Mouse (Mus musculus) left cerebral cortex, postnatal 36 days (tissue): ENCODE data around the gene Prm3. TPM values are rescaled to one million over a fixed set of nuclear protein-coding genes. Genes with fewer than 3 reads are reported as not detected.

Experiments
- DNase-seq, 2 experiments: peaks; one replicate each; pipeline ENCODE4 v3.0.0; 2021 to 2022; ENCODE audit warnings: low spot score in 2 of 2, mixed read lengths in 1 of 2
- intact Hi-C: fragments of 180-260 bp; cut with DNase I; formaldehyde crosslinking; loops from one replicate; pipeline ENCODE4 v1.15.1; 2025
- total RNA-seq, 2 experiments: library from RNA; stranded (reverse); gene quantifications; 2 replicates each; pipeline ENCODE4 v1.2.3; 2021

The Prm3 gene
- total RNA-seq, 2 experiments from 2014 or later: not detected

DNA sequence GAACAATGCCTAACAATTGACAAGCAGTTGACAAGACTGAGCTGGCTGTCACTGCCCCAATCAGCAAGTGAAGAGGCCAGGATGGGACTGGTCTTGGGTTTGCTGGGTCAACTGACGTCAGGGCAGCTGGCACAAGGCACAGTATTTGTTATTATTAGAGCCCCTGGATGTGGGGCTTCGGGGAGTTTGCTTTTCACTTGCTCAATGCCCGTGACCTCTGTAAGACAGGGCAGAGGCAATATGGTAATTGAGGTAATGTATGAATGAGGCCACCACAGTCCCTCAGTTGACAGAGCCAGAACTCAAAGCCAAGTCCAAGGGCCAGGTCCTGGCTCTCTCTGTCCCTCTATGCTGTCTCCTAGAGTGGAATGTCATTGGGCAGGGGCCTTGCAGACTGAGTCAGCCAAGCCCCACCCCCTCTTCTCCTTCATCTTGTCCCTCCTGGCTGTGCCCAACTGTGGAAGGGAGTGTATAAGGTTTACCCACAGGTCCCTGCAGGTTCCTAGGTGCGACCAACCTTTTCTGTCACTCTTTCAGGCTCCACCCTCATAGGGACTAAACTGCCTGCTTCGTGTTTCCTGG, 13.0 kb downstream of the Prm3 start:
- no peak for DNase-seq
- intact Hi-C loops: no loop called here

DNA sequence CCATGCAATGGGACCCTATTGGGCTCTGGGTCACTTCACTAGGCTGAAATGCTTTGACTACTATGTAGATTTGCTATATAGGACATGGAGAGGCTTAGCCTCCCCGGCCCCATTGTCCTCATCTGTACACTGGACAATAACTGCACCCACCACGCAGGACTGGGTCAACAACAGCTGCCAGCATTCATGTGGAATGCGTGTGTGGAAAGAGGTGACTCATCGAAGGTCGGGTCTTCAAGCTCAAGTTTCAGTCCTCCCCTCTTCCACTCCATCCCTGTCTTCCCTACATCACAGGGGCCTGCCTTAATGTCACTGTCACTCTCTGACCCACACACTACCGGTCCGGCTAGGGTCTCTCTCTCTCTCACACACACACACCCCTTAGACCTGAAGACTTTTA, 14.4 kb downstream of the Prm3 start:
- intact Hi-C loops: no loop called here
- DNase-seq: no peak

DNA sequence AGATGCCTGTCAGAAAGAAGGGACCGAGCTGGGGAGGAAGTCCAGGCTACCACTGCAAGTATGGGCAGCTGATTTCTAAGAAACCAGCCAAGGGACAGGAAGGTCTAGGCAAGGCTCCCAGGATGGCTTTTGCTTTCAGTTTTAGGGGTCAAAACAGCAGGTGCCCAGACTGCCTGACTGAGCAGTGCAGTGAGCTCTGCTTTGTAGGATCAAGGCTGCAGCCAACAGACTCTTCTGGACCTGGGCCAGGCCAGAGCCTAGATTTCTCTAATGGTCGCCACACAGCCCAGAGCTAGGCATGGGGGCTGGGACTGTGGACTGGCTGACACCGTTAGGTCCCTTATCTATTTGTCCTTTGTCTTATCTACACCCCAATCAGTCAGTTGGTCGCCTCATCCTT, 16.0 kb downstream of the Prm3 start:
- intact Hi-C loops: no loop called here

DNA sequence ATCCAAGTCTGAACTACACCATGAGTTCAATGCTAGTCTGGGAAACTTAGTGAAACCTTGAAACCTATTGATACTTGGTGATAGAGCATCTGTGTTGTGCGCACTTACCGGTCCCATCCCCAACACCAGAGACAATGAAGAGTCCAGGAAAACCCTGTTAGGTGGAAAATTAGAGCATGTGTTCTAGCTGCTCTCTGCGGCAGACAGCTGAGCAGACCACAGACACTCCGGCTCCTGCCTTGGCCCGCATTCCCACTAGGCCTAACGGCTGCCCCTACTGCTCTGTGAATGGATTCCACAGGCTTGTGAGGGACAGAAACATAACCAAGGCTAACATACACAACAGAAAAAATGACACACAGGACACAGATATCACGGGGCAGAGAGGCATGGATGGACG, 17.2 kb downstream of the Prm3 start:
- no peak for DNase-seq
- intact Hi-C loops: no loop called here

More for the DNA sequence above, 16.0 kb downstream of the Prm3 start:
- DNase-seq: no peak

DNA sequence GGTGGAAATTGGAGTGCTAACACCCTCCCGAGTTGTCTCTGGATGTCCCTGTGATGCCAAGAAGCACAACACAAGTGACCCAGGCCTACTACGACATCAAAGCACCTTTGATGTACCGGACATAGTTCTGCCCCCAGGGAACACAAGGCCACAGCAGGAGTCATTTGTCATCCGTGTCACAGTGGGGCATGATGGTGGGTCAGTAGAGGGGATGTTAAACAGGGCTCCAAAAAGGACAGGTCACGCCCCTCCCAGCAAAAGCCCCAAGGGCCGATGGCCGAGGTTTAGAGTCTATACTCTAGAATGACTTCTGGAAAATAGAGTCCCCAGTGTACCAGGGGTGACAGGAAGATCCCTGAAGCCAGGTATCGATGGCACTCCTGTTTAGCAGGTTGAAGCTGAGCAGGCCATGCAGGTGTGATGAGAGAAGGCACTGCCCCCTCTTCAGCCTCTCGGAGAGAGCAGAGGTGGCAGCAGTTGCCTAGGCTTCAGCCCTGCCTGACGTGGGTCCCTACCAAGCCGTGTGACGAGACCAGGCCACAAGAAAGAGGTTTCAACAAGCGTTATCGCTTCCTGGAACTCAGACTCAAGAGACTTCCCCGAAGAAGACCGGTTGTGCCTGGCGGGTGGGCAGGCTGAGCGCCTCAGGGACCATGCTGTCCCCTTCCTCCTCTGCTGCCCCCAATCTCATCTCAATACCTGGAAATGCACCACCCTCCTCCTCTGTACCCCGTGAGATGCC, 18.8 kb downstream of the Prm3 start:
- intact Hi-C loops: no loop called here

DNA sequence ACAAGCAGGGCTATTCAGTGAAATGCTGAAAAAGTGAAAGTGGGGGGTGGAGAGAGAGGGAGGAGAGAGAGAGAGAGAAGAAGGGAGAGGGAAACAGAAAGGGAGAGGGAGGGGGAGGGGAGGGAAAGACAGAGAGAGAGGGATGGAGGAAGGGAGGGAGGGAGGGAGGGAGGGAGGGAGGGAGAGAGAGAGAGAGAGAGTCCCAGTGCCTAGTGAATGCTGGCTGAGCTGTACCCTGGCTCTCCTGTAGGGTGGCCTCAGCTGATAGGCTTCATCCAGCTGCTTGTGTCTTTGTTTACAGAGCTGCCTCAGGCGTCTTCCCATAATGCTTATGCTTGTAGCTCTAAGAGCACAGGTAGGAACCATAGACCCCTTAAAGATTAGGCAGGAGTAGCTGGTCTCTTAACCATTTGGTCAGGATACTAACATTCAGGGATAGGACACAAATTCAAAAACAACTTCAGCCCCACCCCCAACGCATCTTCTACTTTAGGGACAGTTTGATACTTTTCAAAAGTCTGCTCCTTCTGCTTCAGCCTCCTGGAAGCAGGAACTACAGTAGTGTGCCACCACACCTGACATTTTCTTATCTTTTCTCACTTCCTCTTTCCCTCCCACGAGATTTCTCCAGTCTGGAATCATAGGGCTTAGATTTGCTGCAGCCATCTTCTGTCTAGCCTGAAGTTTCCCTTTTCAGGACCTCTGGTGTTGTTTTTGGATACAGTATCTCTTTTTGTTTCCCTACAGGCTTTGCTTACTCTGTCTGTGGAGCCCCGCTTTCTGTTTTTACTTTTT, 20.0 kb downstream of the Prm3 start:
- DNase-seq: no peak
- intact Hi-C loops: no loop called here

More for the DNA sequence above, 18.8 kb downstream of the Prm3 start:
- DNase-seq: no peak

DNA sequence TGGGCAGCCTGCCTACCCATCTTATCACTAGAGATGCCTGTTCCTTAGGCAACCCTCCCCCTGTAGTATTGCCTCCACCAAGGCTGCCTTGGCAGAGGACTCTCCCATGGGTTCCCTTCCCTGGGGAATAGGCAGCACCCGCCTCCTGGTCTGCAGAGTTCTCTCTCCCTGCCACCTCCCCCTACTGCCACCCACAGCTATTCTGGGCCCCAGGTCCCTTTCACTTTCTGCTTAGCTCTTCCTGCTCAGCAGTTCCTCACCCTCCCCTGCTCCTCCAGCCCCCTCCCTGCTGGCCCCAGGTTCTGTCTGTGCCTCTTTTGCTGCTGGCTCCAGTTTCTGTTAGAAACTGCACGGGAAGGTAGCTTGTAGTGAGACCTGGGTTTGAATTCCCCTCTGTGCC, 21.1 kb downstream of the Prm3 start:
- DNase-seq: peak; percentile 38 to 53
- intact Hi-C loops: no loop called here

DNA sequence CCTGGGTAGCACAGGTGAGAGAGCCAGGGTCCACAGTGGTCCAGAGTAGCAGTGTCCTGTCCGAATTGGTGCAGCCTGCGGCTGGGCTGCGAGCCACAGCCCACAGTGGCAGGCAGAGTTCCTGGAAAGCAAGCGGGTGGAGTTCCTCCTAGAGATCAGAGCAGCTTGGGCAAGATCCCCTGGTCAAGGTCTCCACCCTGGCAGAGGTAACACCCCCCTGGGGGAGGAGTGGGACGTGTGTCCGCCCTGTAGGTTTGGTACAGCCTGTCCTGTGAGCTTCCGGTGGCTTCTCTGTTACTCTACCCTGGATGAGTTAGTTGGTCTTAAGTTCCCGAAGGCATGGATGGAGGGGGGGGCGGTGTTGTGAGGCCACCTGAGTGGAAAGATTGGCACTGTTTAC, 21.9 kb downstream of the Prm3 start:
- intact Hi-C loops: no loop called here
- DNase-seq: no peak

DNA sequence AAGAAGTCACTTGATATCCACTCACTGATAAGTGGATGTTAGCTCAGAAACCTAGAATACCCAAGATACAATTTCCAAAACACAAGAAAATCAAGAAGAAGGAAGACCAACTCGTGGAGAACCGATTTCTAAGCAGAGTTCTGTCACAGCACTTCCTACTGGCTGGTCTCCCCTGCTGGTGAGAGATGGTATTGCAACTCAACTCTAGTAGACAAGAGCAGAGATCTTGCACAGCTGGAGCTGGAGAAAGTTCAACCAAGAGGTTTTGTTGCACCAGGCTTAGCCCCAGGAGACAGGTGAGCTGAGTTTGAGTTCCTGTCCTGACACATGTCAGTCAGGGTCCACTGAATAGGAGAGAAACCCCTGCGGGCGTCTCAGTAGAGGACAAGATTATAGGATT, 23.6 kb downstream of the Prm3 start:
- intact Hi-C loops: no loop called here
- peak; percentile 21 to 48 for DNase-seq

DNA sequence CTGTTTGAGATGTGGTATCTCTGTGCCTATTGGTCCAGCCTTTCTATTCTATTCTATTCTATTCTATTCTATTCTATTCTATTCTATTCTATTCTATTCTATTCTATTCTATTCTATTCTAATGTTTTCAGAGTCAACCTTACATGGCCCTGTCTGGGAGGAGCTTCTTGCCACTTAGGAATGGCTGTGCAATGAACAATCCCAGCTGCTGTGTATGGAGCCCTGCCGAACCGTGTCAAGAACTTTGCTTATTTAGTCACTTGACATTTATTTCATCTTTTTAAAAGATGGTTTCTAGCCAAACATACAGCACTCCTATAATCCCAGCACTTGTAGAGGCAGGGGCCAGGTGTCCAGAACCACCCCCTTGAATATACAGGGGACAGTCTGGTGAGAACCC, 26.4 kb downstream of the Prm3 start:
- intact Hi-C loops: no loop called here
- DNase-seq: no peak

DNA sequence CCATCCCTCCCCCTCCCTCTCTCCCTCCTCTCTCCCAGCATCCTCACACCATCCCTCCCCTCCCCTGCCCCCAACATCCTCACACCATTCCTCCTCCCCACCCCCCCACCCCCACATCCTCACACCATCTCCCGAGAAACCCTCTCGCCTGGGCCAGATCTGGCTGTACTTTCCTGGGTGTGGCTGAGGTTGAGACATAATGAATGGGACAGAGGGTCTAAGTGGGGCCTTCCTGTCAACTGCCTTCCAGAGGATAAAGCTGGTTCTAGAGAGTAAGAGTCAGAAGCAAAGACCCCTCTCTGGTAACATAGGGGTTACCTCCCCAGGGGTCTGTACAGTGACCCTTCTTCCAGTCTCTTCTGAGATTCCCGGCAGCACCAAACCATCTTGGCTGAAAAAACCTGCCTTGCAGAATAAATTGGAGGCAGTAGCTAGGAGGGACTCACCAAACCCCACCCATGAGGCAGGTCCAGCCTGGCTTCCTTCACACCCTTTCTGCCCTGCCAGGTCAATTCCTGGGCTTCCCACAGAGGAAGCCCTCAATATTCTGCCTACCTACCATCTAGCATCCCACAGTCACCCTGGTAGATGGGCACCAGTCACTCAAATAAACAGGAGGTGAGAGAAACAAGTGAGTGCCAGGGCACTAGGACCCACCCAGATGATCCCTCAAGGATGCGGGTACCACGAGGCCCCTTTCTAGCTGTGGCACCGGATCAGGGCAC, 27.0 kb downstream of the Prm3 start:
- intact Hi-C loops: no loop called here
- no peak for DNase-seq

DNA sequence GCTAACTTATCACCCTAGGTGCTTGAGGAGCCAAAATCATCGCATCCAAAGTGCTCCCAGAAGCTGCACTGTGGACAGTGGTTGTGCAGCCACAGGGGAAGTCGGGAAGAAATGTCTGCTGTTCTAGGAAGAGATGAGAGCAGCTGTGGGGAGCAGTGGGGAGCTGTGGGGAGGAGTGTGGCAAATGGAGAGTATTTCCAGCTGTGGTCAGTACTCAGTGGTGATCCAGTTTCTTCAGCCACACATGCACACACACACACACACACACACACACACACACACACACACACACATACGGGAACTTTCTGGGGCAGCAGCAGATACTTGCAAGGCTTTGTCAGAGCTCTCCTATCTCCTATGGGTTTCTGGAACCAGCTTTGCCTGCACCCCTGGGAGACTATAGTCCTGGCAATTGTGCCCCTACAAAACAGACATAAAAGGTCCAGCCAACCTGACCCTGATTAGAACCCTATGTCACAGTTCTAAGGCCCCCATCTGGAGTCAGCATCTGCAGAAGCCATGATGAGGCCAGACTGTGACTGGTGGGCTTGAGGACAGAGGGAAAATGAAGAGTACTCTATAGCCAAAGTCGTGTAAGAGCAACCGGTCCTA, 28.0 kb downstream of the Prm3 start:
- DNase-seq: no peak
- intact Hi-C loops: no loop called here

DNA sequence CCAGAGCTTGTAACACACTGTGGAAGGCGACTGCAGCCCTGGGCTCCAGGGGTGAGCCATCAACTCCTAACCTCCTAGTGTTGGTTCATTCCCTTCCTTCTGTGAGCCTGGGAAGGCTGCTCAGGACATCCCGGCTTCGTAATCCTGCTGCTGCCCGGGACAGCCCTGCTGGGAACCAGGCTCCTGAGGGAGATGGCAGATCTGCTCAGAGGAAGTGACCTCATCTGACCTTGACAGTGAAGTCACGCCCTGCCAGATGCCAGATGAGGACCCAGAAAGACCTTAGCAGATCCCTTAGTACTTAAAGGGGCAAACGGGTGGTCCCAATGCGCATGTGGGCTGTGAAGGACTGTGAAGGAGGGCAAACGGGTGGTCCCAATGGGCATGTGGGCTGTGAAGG, 29.5 kb downstream of the Prm3 start:
- no peak for DNase-seq
- intact Hi-C loops: no loop called here

DNA sequence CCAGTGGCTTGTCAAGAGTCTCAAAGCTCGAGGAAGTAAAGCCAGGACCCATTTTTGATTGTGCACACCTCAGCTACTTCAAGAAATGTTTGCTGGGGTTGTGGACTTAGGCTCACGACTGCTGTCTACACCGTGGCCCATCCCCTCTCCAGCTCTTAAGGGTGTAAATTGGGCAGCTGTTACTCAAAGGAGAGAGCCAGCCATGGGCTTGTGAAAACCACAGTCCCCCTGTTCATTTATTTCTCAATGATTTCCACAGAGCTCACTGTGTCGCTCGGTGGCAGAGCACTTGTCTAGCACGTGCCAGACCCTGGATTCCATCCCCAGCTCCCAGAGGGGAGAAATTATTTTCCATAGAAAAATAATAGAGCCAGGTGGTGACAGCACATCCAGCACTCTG, 34.5 kb downstream of the Prm3 start:
- DNase-seq: no peak
- intact Hi-C loops: no loop called here

DNA sequence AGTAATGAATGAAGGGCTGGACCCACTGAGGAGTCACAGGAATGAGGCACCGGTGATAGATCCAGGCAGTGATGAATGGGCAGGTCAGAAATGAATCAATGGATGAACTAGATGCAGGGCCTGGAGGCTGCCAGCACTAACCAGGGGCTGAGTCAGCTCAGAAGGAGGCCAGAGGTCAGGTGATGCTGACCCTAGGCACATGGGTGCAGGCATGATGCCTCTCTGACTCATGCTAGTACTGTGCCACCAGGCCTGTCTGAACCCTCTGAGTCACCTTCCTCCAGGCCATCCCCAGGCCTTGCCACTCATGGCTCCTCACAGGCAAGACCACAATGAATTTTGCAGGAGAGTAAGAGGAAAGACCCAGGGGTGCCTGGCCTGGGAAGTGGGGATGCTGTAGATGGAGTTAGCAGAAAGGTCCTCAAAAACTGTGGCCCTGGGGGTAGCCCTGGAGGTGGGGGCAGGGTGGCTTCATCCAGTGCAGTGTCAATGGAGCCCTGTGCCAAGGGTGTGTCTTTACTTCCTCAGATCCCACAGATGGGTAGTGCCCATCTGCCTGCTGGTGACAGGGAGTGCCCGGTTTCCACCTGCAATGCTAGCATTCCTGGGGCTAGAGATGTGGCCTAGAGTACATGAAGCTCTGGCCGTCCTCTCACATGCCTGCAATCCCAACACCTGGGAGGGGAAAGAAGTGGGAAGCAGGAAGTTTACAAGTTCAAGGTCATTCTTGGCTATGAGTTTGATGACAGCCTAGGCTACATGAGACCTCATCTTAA, 36.0 kb downstream of the Prm3 start:
- intact Hi-C loops: no loop called here
- no peak for DNase-seq

DNA sequence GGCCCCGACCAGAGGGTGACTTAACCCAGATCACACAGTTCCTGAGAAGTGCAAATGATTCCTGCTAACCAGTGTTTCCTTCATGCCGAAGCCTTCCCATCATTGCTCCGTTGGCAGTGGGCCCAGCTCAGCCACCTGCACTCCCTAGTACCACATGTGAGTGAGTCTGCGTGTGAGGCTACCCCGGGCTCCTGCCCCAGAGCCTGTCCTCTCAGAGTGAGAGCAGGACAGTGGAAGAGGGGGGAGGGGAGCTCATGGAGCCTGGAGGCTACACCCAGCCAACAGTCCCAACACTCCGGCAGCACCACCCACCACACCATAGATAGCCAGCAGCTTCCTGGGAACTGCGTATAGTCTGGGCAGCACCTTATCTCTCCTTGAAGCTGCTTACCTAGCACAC, 40.9 kb downstream of the Prm3 start:
- intact Hi-C loops: no loop called here
- DNase-seq: peak; percentile 19 to 26

DNA sequence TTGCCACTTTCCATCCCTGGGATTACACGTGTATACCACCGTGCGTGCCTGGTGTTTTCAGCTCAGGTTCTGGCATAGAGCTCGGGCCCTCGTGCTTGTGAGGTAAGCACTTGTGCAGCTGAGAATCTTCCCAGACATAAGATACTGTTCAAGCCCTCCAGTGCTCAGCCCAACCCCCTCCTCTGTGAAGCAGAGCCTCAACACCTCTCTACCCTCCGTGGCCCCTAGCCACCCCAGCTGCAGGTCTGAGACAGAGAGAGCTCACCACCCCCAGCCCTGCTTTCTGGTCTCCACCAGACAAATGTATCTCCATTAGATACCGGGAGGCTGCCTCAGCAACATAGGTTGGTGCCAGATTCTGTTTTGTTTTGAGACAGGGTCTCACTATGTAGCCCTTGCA, 41.5 kb downstream of the Prm3 start:
- intact Hi-C loops: no loop called here
- no peak for DNase-seq

DNA sequence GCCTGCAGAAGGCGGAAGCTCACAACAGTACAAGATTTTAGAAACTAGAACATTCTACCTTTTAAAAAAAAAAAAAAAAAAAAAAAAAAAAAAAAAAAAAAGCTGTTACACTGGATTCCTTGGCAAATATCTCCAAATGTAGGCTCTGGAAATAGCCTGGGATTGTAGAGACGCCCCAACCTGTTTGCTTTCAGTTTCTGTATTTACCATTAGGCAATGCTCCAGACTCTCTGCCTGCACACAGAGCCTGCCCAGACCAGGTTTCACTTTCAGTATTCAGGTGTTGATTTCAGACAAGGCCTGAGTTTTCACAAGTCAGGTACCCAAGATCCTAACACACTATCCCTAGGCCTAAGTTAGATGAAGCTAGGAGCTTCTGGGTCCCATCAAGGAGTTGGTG, 49.6 kb downstream of the Prm3 start:
- intact Hi-C loops: no loop called here
- no peak for DNase-seq
